Mouse (Mus musculus): ENCODE measurements at regions not wholly inside any gene's neighbourhood (a gene's known extent, or its start where the extent isn't known, plus 50 kb on each side); places are given as distances from the start of the nearest gene placed in this dataset.

DNA sequence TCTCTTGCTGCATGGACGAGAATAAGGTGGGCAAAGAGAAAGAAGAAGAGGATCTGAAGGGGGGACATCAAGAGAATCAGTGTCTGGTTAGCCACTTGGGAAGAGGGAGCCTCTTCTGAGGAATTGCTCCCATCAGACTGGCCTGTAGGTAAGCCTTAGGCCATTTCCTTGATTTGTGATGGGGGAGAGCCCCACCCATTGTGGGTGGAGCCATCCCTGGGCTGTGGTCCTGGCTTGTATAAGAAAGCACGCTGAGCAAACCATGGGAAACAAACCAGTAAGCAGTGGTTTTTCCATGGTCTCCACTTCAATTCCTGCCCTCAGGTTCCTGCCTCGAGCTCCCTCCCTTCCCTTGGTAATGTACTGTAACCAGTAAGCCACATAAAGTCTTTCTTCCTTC, 57.7 kb upstream of the Sez6l start:
- no peak for ATAC-seq (ENCODE audit: extremely low read depth, insufficient number of reproducible peaks, low FRiP score, poor library complexity, severe bottlenecking)

DNA sequence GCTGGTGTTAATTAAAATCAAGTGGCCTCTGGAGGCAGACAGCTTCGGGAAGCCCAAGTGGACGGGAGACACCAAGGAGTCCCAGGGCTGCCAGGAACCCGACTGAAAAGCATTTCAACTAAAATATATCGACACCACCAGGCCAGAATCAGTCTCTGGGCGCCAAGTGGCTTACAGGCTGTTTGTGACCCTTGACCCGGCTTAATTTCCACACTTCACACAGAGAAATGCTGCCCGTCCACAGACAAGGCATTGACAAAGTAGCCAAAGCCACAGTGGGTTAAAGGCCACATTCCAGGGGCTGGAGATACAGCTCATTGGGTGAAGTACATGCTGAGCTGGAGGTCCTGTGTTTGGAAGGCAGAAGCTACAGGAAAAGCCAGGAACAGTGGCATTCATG, 54.8 kb upstream of the Sez6l start:
- H3K4me3 ChIP-seq (ENCODE audit: low read depth, low read length), result no peak overlapping the region
- H3K9me3 ChIP-seq (replicated peaks), result peaks cover 96% of the 10 kb centered on the region
- DNase-seq (ENCODE audit: low spot score) (no peak), ATAC-seq (ENCODE audit: extremely low read depth, insufficient number of reproducible peaks, low FRiP score, poor library complexity, severe bottlenecking) (no peak)
- H3K4me1 ChIP-seq (ENCODE audit: insufficient read depth, low read depth, low read length), result no peaks in the 10 kb centered on the region
- no peaks in the 10 kb centered on the region for H3K27me3 ChIP-seq (ENCODE audit: insufficient read depth, low read length)
- no peaks in the 10 kb centered on the region for H3K36me3 ChIP-seq (replicated peaks)
- TF ChIP-seq CTCF (IDR thresholded peaks at IDR 0.05; ENCODE audit: low read depth, low read length) (no peak), POLR2AphosphoS5 (IDR thresholded peaks at IDR 0.05; ENCODE audit: insufficient replicate concordance, low read depth, low read length) (no peak), GATA2 (IDR thresholded peaks at IDR 0.05; ENCODE audit: borderline replicate concordance, low read depth, low read length) (no peak), GATA1 (IDR thresholded peaks at IDR 0.05; ENCODE audit: borderline replicate concordance, low read length) (no peak), TAL1 (conservative IDR thresholded peaks at IDR 0.05; ENCODE audit: low read depth, low read length) (no peak)

More for the DNA sequence above, 57.7 kb upstream of the Sez6l start:
- H3K9me3 ChIP-seq (replicated peaks), result peaks cover 96% of the 10 kb centered on the region
- H3K27me3 ChIP-seq (ENCODE audit: insufficient read depth, low read length), result no peaks in the 10 kb centered on the region
- H3K4me1 ChIP-seq (ENCODE audit: insufficient read depth, low read depth, low read length), result no peaks in the 10 kb centered on the region
- H3K4me3 ChIP-seq (ENCODE audit: low read depth, low read length), result no peak overlapping the region
- H3K36me3 ChIP-seq (replicated peaks), result no peaks in the 10 kb centered on the region
- DNase-seq (ENCODE audit: low spot score), result no peak
- TF ChIP-seq POLR2AphosphoS5 (IDR thresholded peaks at IDR 0.05; ENCODE audit: insufficient replicate concordance, low read depth, low read length), result no peak
- TF ChIP-seq CTCF (IDR thresholded peaks at IDR 0.05; ENCODE audit: low read depth, low read length), result no peak
- TF ChIP-seq GATA2 (IDR thresholded peaks at IDR 0.05; ENCODE audit: borderline replicate concordance, low read depth, low read length), result no peak
- no peak for TF ChIP-seq TAL1 (conservative IDR thresholded peaks at IDR 0.05; ENCODE audit: low read depth, low read length)
- no peak for TF ChIP-seq GATA1 (IDR thresholded peaks at IDR 0.05; ENCODE audit: borderline replicate concordance, low read length)

DNA sequence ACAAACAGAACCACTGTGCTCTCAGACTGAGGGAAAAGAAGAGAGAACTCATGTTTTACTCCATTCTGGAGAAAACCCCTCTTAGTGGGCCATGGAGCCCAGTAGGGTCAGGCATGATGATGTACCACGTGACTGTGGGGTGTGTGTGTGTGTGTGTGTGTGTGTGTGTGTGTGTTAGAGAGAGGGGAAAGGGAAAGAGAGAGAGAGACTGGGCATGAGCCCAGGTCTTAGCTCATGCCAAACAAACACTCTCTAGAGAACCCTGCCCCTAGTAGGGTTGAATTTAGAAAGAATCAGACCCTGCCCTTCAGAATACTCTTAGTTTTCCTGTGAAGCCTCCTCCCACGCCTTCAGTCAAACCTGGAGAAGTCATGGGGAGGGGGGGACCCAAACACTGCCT, 52.7 kb upstream of the Sez6l start:
- no peak for ATAC-seq (ENCODE audit: extremely low read depth, insufficient number of reproducible peaks, low FRiP score, poor library complexity, severe bottlenecking)
- Histone ChIP-seq H3K36me3 (replicated peaks) (no peaks in the 10 kb centered on the region), H3K4me3 (ENCODE audit: low read depth, low read length) (no peak overlapping the region), H3K9me3 (replicated peaks) (peaks cover 97% of the 10 kb centered on the region), H3K27me3 (ENCODE audit: insufficient read depth, low read length) (no peaks in the 10 kb centered on the region), H3K4me1 (ENCODE audit: insufficient read depth, low read depth, low read length) (no peaks in the 10 kb centered on the region)
- DNase-seq (ENCODE audit: low spot score), result no peak
- no peak for TF ChIP-seq GATA1 (IDR thresholded peaks at IDR 0.05; ENCODE audit: borderline replicate concordance, low read length)
- no peak for TF ChIP-seq TAL1 (conservative IDR thresholded peaks at IDR 0.05; ENCODE audit: low read depth, low read length)
- no peak for TF ChIP-seq POLR2AphosphoS5 (IDR thresholded peaks at IDR 0.05; ENCODE audit: insufficient replicate concordance, low read depth, low read length)
- TF ChIP-seq CTCF (IDR thresholded peaks at IDR 0.05; ENCODE audit: low read depth, low read length), result no peak
- TF ChIP-seq GATA2 (IDR thresholded peaks at IDR 0.05; ENCODE audit: borderline replicate concordance, low read depth, low read length), result no peak

DNA sequence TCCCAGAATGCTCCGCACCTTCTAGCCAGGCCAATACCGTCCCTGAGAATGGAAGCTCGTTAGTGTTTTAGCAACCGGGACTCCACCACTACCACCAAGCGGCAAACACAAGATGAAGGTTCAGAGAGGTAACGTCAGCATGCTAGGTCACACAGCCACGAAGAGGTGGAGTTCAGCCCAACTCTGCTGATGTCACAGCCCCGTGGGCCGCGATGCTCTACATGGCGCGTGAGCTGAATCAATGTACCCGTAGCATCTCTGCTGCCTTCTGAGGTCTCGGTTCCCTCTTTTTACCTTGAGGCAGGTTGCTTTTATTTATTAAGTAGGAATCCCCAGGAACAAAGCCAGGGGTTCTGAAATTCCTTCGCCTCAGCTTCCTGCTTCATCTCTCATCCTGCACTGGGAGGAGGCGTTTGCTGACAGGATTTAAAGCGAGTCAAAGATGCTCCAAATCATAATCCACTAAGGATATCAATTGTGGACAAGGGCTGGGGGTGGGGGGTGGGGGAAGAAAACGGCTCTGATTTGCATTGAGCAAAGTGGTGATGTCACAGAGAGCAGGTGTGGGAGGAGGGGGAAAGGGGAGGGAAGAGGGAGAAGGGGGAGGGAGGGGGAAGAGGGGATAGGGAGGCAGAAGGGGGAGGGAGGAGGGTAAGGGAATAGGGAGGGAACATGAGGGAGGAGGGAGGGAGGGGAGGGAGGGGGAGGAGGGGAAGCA, 51.2 kb upstream of the Sez6l start:
- Histone ChIP-seq H3K4me3 (ENCODE audit: low read depth, low read length) (no peak overlapping the region), H3K36me3 (replicated peaks) (no peaks in the 10 kb centered on the region), H3K27me3 (ENCODE audit: insufficient read depth, low read length) (no peaks in the 10 kb centered on the region), H3K4me1 (ENCODE audit: insufficient read depth, low read depth, low read length) (no peaks in the 10 kb centered on the region), H3K9me3 (replicated peaks) (peaks cover 97% of the 10 kb centered on the region)
- no peak for DNase-seq (ENCODE audit: low spot score)
- no peak for TF ChIP-seq GATA2 (IDR thresholded peaks at IDR 0.05; ENCODE audit: borderline replicate concordance, low read depth, low read length)
- no peak for TF ChIP-seq CTCF (IDR thresholded peaks at IDR 0.05; ENCODE audit: low read depth, low read length)
- TF ChIP-seq TAL1 (conservative IDR thresholded peaks at IDR 0.05; ENCODE audit: low read depth, low read length), result no peak
- TF ChIP-seq GATA1 (IDR thresholded peaks at IDR 0.05; ENCODE audit: borderline replicate concordance, low read length), result no peak
- TF ChIP-seq POLR2AphosphoS5 (IDR thresholded peaks at IDR 0.05; ENCODE audit: insufficient replicate concordance, low read depth, low read length), result no peak
- no peak for ATAC-seq (ENCODE audit: extremely low read depth, insufficient number of reproducible peaks, low FRiP score, poor library complexity, severe bottlenecking)

DNA sequence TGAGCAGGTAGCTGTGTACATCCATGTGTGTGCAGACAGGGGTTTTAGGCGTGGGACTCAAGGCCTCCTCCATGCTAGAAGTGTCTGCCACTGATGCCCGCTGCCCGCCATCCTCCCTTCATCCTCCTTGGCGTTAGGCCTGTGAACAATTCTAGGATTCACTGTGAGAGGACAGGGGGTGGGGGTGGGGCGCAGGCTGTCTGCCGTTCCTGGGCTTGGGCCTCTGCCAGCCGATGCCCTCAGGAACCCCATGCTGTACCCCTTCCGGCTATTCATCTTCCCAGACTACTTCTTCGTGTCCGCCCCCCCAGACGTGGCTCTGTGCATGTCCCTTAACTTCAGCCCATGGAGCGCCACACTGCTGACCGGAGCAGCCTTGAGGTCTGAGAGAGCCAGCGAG, 50.3 kb upstream of the Sez6l start:
- ATAC-seq (ENCODE audit: extremely low read depth, insufficient number of reproducible peaks, low FRiP score, poor library complexity, severe bottlenecking) (no peak), DNase-seq (ENCODE audit: low spot score) (no peak)
- Histone ChIP-seq H3K4me1 (ENCODE audit: insufficient read depth, low read depth, low read length) (no peaks in the 10 kb centered on the region), H3K36me3 (replicated peaks) (no peaks in the 10 kb centered on the region), H3K4me3 (ENCODE audit: low read depth, low read length) (peak overlapping the region; percentile 8), H3K27me3 (ENCODE audit: insufficient read depth, low read length) (no peaks in the 10 kb centered on the region), H3K9me3 (replicated peaks) (peaks cover 97% of the 10 kb centered on the region)
- no peak for TF ChIP-seq GATA2 (IDR thresholded peaks at IDR 0.05; ENCODE audit: borderline replicate concordance, low read depth, low read length)
- TF ChIP-seq TAL1 (conservative IDR thresholded peaks at IDR 0.05; ENCODE audit: low read depth, low read length), result no peak
- no peak for TF ChIP-seq CTCF (IDR thresholded peaks at IDR 0.05; ENCODE audit: low read depth, low read length)
- TF ChIP-seq POLR2AphosphoS5 (IDR thresholded peaks at IDR 0.05; ENCODE audit: insufficient replicate concordance, low read depth, low read length), result no peak
- no peak for TF ChIP-seq GATA1 (IDR thresholded peaks at IDR 0.05; ENCODE audit: borderline replicate concordance, low read length)

All from G1E (cell line).